In genomic region chr2:30904991-30905390, GRCm38 (mm10) we compare ENCODE assay signal across 28 mouse cellular contexts. TPM values are rescaled to one million over a fixed set of nuclear protein-coding genes. Genes with fewer than 3 reads are reported as not detected.
DNase-seq lines count a peak whose midpoint lies in the region; ATAC-seq lines count a peak whose summit lies in the region.
"Had no signal": no experiment of that assay in that cellular context is flagged by ENCODE, and none has a peak within 500 bp of the region (broad histone marks: within the 10 kb centered on the region; RNA-seq: fewer than 3 reads in every experiment).

No protein-coding gene starts in this region.

- H3K27ac ChIP-seq in heart, embryonic 13.5 days (replicated peaks), result peak overlapping the region; percentile 50; the same call in 1 of the 2 replicates
- no peak overlapping the region for H3K27ac ChIP-seq in heart, embryonic 11.5 days (ENCODE audit: low read depth, low read length)
- H3K27ac ChIP-seq: embryonic facial prominence, embryonic 10.5 days; embryonic facial prominence, embryonic 15.5 days; forebrain, embryonic 12.5 days; hindbrain, embryonic 15.5 days; kidney, embryonic 15.5 days; liver, embryonic 15.5 days; stomach, embryonic 15.5 days had no signal

- H3K9me3 ChIP-seq in heart, embryonic 13.5 days, result no peaks in the 10 kb centered on the region
- H3K9me3 ChIP-seq in heart, embryonic 11.5 days (replicated peaks; ENCODE audit: control insufficient read depth, low read length), result no peaks in the 10 kb centered on the region
- H3K9me3 ChIP-seq: embryonic facial prominence, embryonic 10.5 days; embryonic facial prominence, embryonic 15.5 days; forebrain, embryonic 12.5 days; hindbrain, embryonic 15.5 days; kidney, embryonic 15.5 days; liver, embryonic 15.5 days; stomach, embryonic 15.5 days had no signal

- H3K36me3 ChIP-seq in heart, embryonic 13.5 days, result no peaks in the 10 kb centered on the region
- H3K36me3 ChIP-seq in heart, embryonic 11.5 days (ENCODE audit: control insufficient read depth, insufficient read depth, low read length), result no peaks in the 10 kb centered on the region
- H3K36me3 ChIP-seq: embryonic facial prominence, embryonic 15.5 days; forebrain, embryonic 12.5 days; hindbrain, embryonic 15.5 days; kidney, embryonic 15.5 days; liver, embryonic 15.5 days; stomach, embryonic 15.5 days had no signal

- ATAC-seq in cerebellum, adult (ENCODE audit: insufficient number of reproducible peaks, low FRiP score, low TSS enrichment), result no peak
- ATAC-seq in heart, embryonic 13.5 days (ENCODE audit: extremely low read depth, insufficient number of reproducible peaks, low FRiP score, low TSS enrichment), result no peak
- no peak for ATAC-seq in heart, embryonic 11.5 days (replicated peaks; ENCODE audit: insufficient number of reproducible peaks, low FRiP score, low TSS enrichment)
- ATAC-seq: activated CD4-positive, CD25-positive, alpha-beta regulatory T cell, adult 4 months; forebrain, postnatal 0 days; inflammation-experienced regulatory T-cells, adult 6 months; midbrain, embryonic 16.5 days had no signal

- 48% methylated on average over 7 of the region's 7 CpGs for WGBS in heart, embryonic 13.5 days
- WGBS in heart, embryonic 11.5 days (ENCODE audit: insufficient replicate concordance), result 59% methylated on average over 7 of the region's 7 CpGs

- no peak overlapping the region for H3K4me2 ChIP-seq in heart, embryonic 13.5 days
- no peak overlapping the region for H3K4me2 ChIP-seq in heart, embryonic 11.5 days
- H3K4me2 ChIP-seq: embryonic facial prominence, embryonic 15.5 days; forebrain, embryonic 12.5 days; hindbrain, embryonic 15.5 days; kidney, embryonic 15.5 days; liver, embryonic 15.5 days; lung, embryonic 14.5 days; stomach, embryonic 15.5 days had no signal

- DNase-seq in adrenal gland, adult (ENCODE audit: inconsistent age in 2 of 2, low spot score in 1 of 2), result peak; percentile 75 to 89
- DNase-seq in adrenal gland, adult 8-10 months, result no peak
- peak; percentile 24 for DNase-seq in cerebellum, adult 9-11 months
- DNase-seq in urinary bladder, postnatal 14 days (ENCODE audit: low spot score), result peak; percentile 78
- DNase-seq in urinary bladder, adult 18-20 months (ENCODE audit: low spot score in 2 of 2), result no peak
- DNase-seq: forebrain, postnatal 0 days; gastrocnemius, postnatal 10 days; heart, postnatal 4 days; kidney, adult 11 months; kidney, postnatal 36 days; layer of hippocampus, postnatal 36 days; lung, postnatal 14 days; right cerebral cortex, postnatal 25 days had no signal

- peaks cover 21% of the 10 kb centered on the region for H3K27me3 ChIP-seq in heart, embryonic 13.5 days (replicated peaks)
- H3K27me3 ChIP-seq in heart, embryonic 11.5 days (ENCODE audit: control insufficient read depth, insufficient read depth, low read length), result peaks cover 11% of the 10 kb centered on the region
- H3K27me3 ChIP-seq: embryonic facial prominence, embryonic 15.5 days; kidney, embryonic 15.5 days had no signal

- H3K4me3 ChIP-seq in heart, embryonic 13.5 days, result no peak overlapping the region
- no peak overlapping the region for H3K4me3 ChIP-seq in heart, embryonic 11.5 days (ENCODE audit: low read depth, low read length)
- H3K4me3 ChIP-seq: embryonic facial prominence, embryonic 10.5 days; embryonic facial prominence, embryonic 15.5 days; forebrain, embryonic 12.5 days; hindbrain, embryonic 15.5 days; kidney, embryonic 15.5 days; liver, embryonic 15.5 days; stomach, embryonic 15.5 days had no signal

- H3K4me1 ChIP-seq in heart, embryonic 13.5 days, result peaks cover 49% of the 10 kb centered on the region
- peaks cover 23% of the 10 kb centered on the region for H3K4me1 ChIP-seq in heart, embryonic 11.5 days (ENCODE audit: control insufficient read depth, insufficient read depth, low read length)

- no peak overlapping the region for H3K9ac ChIP-seq in heart, embryonic 13.5 days
- H3K9ac ChIP-seq in heart, embryonic 11.5 days (ENCODE audit: low read depth, low read length), result no peak overlapping the region
- H3K9ac ChIP-seq: embryonic facial prominence, embryonic 15.5 days; forebrain, embryonic 12.5 days; forebrain, postnatal 0 days; hindbrain, embryonic 15.5 days; kidney, embryonic 15.5 days; liver, embryonic 15.5 days; lung, embryonic 14.5 days; stomach, embryonic 15.5 days had no signal

RNA-seq across cellular contexts. Expression of gene Ptges, which starts 24.7 kb away (rescaled TPM):
- 10 to 100 TPM; 18.6 to 50.4 (median 35.4) TPM for total RNA-seq in adrenal gland, adult 8-10 months (2022)
- 2.3 and 5.0 TPM in 2 replicates for polyA plus RNA-seq in heart, embryonic 13.5 days (2015; fragmentation: Nextera tagmentation; extraction: Ambion mirVana)
- polyA plus RNA-seq in heart, embryonic 11.5 days (2014; fragmentation: Nextera tagmentation; extraction: Ambion mirVana), result 3.1 and 3.6 TPM in 2 replicates
- total RNA-seq: neutrophil, adult 5-6 weeks had no signal
- polyA plus RNA-seq: inflammation-experienced regulatory T-cells, adult 6 months had no signal

RNA-seq across cellular contexts. Expression of gene Tor1b, which starts 47.8 kb away (rescaled TPM):
- 10 to 100 TPM; 60.4 to 66.7 (median 65.7) TPM for total RNA-seq in adrenal gland, adult 8-10 months (2022)
- 23.3 and 24.3 TPM in 2 replicates for polyA plus RNA-seq in heart, embryonic 13.5 days (2015; fragmentation: Nextera tagmentation; extraction: Ambion mirVana)
- 23.3 and 23.7 TPM in 2 replicates for polyA plus RNA-seq in heart, embryonic 11.5 days (2014; fragmentation: Nextera tagmentation; extraction: Ambion mirVana)

Comparison
In these comparisons a context has a peak if more than half of its experiments do, and no peak if none do; other contexts are left out.
1. DNase-seq: peak in adrenal gland, adult (2 of 2), cerebellum, adult 9-11 months (single experiment) and urinary bladder, postnatal 14 days (single experiment); none in adrenal gland, adult 8-10 months (single experiment) and urinary bladder, adult 18-20 months (0 of 2).